In the genomic region with DNA sequence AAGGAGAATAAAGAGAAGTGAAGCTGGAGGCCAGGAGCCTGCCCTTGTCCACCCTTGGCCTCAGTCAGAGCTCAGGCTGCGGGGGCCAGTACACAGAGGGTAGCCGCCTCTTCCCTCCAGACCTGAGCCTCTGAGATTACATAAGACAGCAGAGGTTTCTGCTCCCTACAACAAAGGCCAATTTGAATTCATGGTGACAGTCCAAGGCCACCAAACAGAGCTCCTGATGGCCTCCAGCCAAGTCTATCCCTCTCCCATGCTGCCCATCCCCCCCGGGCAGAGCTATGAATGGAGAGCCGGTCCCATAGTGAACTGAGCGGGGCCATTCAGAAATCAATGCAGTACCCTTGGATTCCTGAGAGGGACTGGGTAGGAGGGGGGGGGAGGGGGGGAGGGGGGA, we compare ENCODE assay signal across 9 mouse cellular contexts. TPM values are rescaled to one million over a fixed set of nuclear protein-coding genes. Genes with fewer than 3 reads are reported as not detected.
A peak's percentile ranks its signal among the peaks of the same experiment; 100 is the strongest.
DNase-seq lines count a peak whose midpoint lies in the region; ATAC-seq and TF ChIP-seq lines count a peak whose summit lies in the region.
"Had no signal": no experiment of that assay in that cellular context is flagged by ENCODE, and none has a peak within 500 bp of the region (broad histone marks: within the 10 kb centered on the region; RNA-seq: fewer than 3 reads in every experiment).

No protein-coding gene starts in this region.

- DNase-seq in Muller cell, postnatal 12 days (ENCODE audit: inconsistent ontology term): peak; percentile 14
- peak; percentile 6 to 24 (median 16) for DNase-seq in liver, embryonic 14.5 days (ENCODE audit: low read depth in 3 of 3, low spot score in 3 of 3)
- no peak for DNase-seq in T-cell, adult 2 months (ENCODE audit: low spot score)
- DNase-seq in kidney, postnatal 4 days: no peak
- DNase-seq in B cell, adult 2 months: no peak
- DNase-seq: gastrocnemius, adult 2 months had no signal

- 55% methylated on average over 5 of the region's 5 CpGs for WGBS in heart, embryonic 13.5 days
- 52% methylated on average over 5 of the region's 5 CpGs for WGBS in heart, embryonic 12.5 days
- WGBS in heart, embryonic 16.5 days: 40% methylated on average over 5 of the region's 5 CpGs
- WGBS in liver, embryonic 14.5 days (ENCODE audit: insufficient replicate concordance): 50% methylated on average over 5 of the region's 5 CpGs

- no peak; the same call in 1 of the 2 replicates for ATAC-seq in heart, embryonic 13.5 days (ENCODE audit: extremely low read depth, insufficient number of reproducible peaks, low FRiP score, low TSS enrichment)
- no peak for ATAC-seq in heart, embryonic 12.5 days (ENCODE audit: insufficient number of reproducible peaks, low FRiP score)
- ATAC-seq in heart, embryonic 16.5 days (replicated peaks; ENCODE audit: extremely low read depth, insufficient read depth, low FRiP score): peak; percentile 24; the same call in 1 of the 2 replicates
- ATAC-seq in liver, embryonic 14.5 days (ENCODE audit: insufficient read depth): peak; percentile 74

- no peak for TF ChIP-seq EP300 in liver, embryonic 14.5 days (IDR thresholded peaks at IDR 0.05; ENCODE audit: low read depth)

- H3K4me1 ChIP-seq in heart, embryonic 13.5 days: peaks cover 24% of the 10 kb centered on the region
- H3K4me1 ChIP-seq in heart, embryonic 12.5 days (replicated peaks): peaks cover 23% of the 10 kb centered on the region
- peaks cover 9% of the 10 kb centered on the region for H3K4me1 ChIP-seq in heart, embryonic 16.5 days (ENCODE audit: control insufficient read depth, insufficient read depth, low read length)
- H3K4me1 ChIP-seq in liver, embryonic 14.5 days (replicated peaks; ENCODE audit: control insufficient read depth in 2 of 2, insufficient read depth in 2 of 2, low read length in 1 of 2): no peaks in the 10 kb centered on the region; a peak in 1 of 4 replicates

- no peak for TF ChIP-seq CTCF in liver, embryonic 14.5 days (IDR thresholded peaks at IDR 0.05; ENCODE audit: low read depth)

- H3K4me3 ChIP-seq in heart, embryonic 13.5 days: no peak overlapping the region
- no peak overlapping the region for H3K4me3 ChIP-seq in heart, embryonic 12.5 days
- H3K4me3 ChIP-seq in heart, embryonic 16.5 days (ENCODE audit: low read length): no peak overlapping the region
- H3K4me3 ChIP-seq in liver, embryonic 14.5 days (ENCODE audit: insufficient read depth in 1 of 2, low read depth in 2 of 2, low read length in 2 of 2): no peak overlapping the region
- H3K4me3 ChIP-seq: gastrocnemius, adult 2 months had no signal

- peaks cover 32% of the 10 kb centered on the region for H3K36me3 ChIP-seq in heart, embryonic 13.5 days
- H3K36me3 ChIP-seq in heart, embryonic 12.5 days: peaks cover 36% of the 10 kb centered on the region
- no peaks in the 10 kb centered on the region; the same call in 1 of the 2 replicates for H3K36me3 ChIP-seq in heart, embryonic 16.5 days (ENCODE audit: control insufficient read depth, insufficient read depth)
- H3K36me3 ChIP-seq in liver, embryonic 14.5 days (replicated peaks; ENCODE audit: control insufficient read depth, insufficient read depth, low read depth): no peaks in the 10 kb centered on the region

- peak overlapping the region; percentile 32; the same call in 1 of the 2 replicates for H3K27ac ChIP-seq in heart, embryonic 13.5 days (replicated peaks)
- no peak overlapping the region for H3K27ac ChIP-seq in heart, embryonic 12.5 days (ENCODE audit: poor library complexity, severe bottlenecking)
- H3K27ac ChIP-seq in heart, embryonic 16.5 days (ENCODE audit: low read length): no peak overlapping the region
- no peak overlapping the region for H3K27ac ChIP-seq in liver, embryonic 14.5 days
- H3K27ac ChIP-seq: gastrocnemius, adult 2 months had no signal

- H3K9me3 ChIP-seq in heart, embryonic 13.5 days: no peaks in the 10 kb centered on the region
- H3K9me3 ChIP-seq in heart, embryonic 12.5 days (replicated peaks): no peaks in the 10 kb centered on the region
- no peaks in the 10 kb centered on the region for H3K9me3 ChIP-seq in heart, embryonic 16.5 days (replicated peaks; ENCODE audit: control insufficient read depth, low read length)
- no peaks in the 10 kb centered on the region for H3K9me3 ChIP-seq in liver, embryonic 14.5 days (ENCODE audit: control insufficient read depth, low read length)

- H3K9ac ChIP-seq in heart, embryonic 13.5 days: 0 out of 2 replicates have a peak overlapping the region, but pooled peaks have one; percentile 24
- H3K9ac ChIP-seq in heart, embryonic 12.5 days: no peak overlapping the region
- no peak overlapping the region for H3K9ac ChIP-seq in heart, embryonic 16.5 days (ENCODE audit: low read length)
- no peak overlapping the region for H3K9ac ChIP-seq in liver, embryonic 14.5 days (replicated peaks)

- no peaks in the 10 kb centered on the region for H3K27me3 ChIP-seq in heart, embryonic 13.5 days (replicated peaks)
- H3K27me3 ChIP-seq in heart, embryonic 12.5 days (replicated peaks): no peaks in the 10 kb centered on the region
- H3K27me3 ChIP-seq in heart, embryonic 16.5 days (ENCODE audit: control insufficient read depth, insufficient read depth, low read length): no peaks in the 10 kb centered on the region
- H3K27me3 ChIP-seq in liver, embryonic 14.5 days (ENCODE audit: control insufficient read depth, insufficient read depth, low read length): no peaks in the 10 kb centered on the region

- no peak overlapping the region for H3K4me2 ChIP-seq in heart, embryonic 13.5 days
- no peak overlapping the region for H3K4me2 ChIP-seq in heart, embryonic 12.5 days
- no peak overlapping the region for H3K4me2 ChIP-seq in heart, embryonic 16.5 days (ENCODE audit: low read depth, low read length)
- H3K4me2 ChIP-seq in liver, embryonic 14.5 days (ENCODE audit: low read depth): no peak overlapping the region

RNA-seq across cellular contexts. Expression of a gene that starts 31.6 kb away (rescaled TPM):
- polyA plus RNA-seq in heart, embryonic 13.5 days (2015; fragmentation: Nextera tagmentation; extraction: Ambion mirVana): not detected in 2 replicates
- not detected in 2 replicates for polyA plus RNA-seq in heart, embryonic 12.5 days (2016; fragmentation: Nextera tagmentation; extraction: Ambion mirVana)
- not detected in 2 replicates for polyA plus RNA-seq in heart, embryonic 16.5 days (2015; fragmentation: Nextera tagmentation; extraction: Ambion mirVana)
- not detected in 2 replicates for polyA plus RNA-seq in liver, embryonic 14.5 days (2012; rRNA removed)
- polyA plus RNA-seq in liver, embryonic 14.5 days (2014; fragmentation: Nextera tagmentation; extraction: Ambion mirVana): not detected in 2 replicates

RNA-seq across cellular contexts. Expression of a gene that starts 41.0 kb away (rescaled TPM):
- polyA plus RNA-seq in heart, embryonic 13.5 days (2015; fragmentation: Nextera tagmentation; extraction: Ambion mirVana): not detected in 2 replicates
- polyA plus RNA-seq in heart, embryonic 12.5 days (2016; fragmentation: Nextera tagmentation; extraction: Ambion mirVana): not detected in 2 replicates
- not detected in 2 replicates for polyA plus RNA-seq in heart, embryonic 16.5 days (2015; fragmentation: Nextera tagmentation; extraction: Ambion mirVana)
- not detected in 2 replicates for polyA plus RNA-seq in liver, embryonic 14.5 days (2012; rRNA removed)
- polyA plus RNA-seq in liver, embryonic 14.5 days (2014; fragmentation: Nextera tagmentation; extraction: Ambion mirVana): not detected in 2 replicates

RNA-seq across cellular contexts. Expression of a gene that starts 55.7 kb away (rescaled TPM):
- polyA plus RNA-seq in heart, embryonic 13.5 days (2015; fragmentation: Nextera tagmentation; extraction: Ambion mirVana): not detected in 2 replicates
- not detected in 2 replicates for polyA plus RNA-seq in heart, embryonic 12.5 days (2016; fragmentation: Nextera tagmentation; extraction: Ambion mirVana)
- polyA plus RNA-seq in heart, embryonic 16.5 days (2015; fragmentation: Nextera tagmentation; extraction: Ambion mirVana): not detected in 2 replicates
- not detected in 2 replicates for polyA plus RNA-seq in liver, embryonic 14.5 days (2012; rRNA removed)
- polyA plus RNA-seq in liver, embryonic 14.5 days (2014; fragmentation: Nextera tagmentation; extraction: Ambion mirVana): not detected in 2 replicates

Comparison
In these comparisons a context has a peak if more than half of its experiments do, and no peak if none do; other contexts are left out.
1. ATAC-seq: peak in heart, embryonic 16.5 days (single experiment) and liver, embryonic 14.5 days (single experiment); none in heart, embryonic 13.5 days (single experiment) and heart, embryonic 12.5 days (single experiment).
2. DNase-seq: peak in Muller cell, postnatal 12 days (single experiment) and liver, embryonic 14.5 days (3 of 3); none in T-cell, adult 2 months (single experiment), kidney, postnatal 4 days (0 of 2) and B cell, adult 2 months (0 of 2).